ENCODE assay signal across 26 mouse cellular contexts in genomic region chr4:99945011-99945410, GRCm38 (mm10).
"Had no signal": no experiment of that assay in that cellular context is flagged by ENCODE, and none has a peak within 500 bp of the region (broad histone marks: within the 10 kb centered on the region; RNA-seq: fewer than 3 reads in every experiment).

No protein-coding gene starts in this region.

- H3K27ac ChIP-seq: heart, embryonic 10.5 days; heart, embryonic 13.5 days; heart, embryonic 15.5 days; hindbrain, embryonic 12.5 days; hindbrain, embryonic 14.5 days; kidney, embryonic 15.5 days; kidney, postnatal 0 days; limb, embryonic 13.5 days; limb, embryonic 15.5 days; liver, embryonic 12.5 days; liver, embryonic 14.5 days had no signal

- DNase-seq: gastrocnemius, postnatal 10 days; gastrocnemius, postnatal 25 days; heart, adult 18-20 months; heart, postnatal 14 days; heart, postnatal 36 days; kidney, adult 11 months; kidney, adult 2 months; kidney, adult 9 months; kidney, postnatal 14 days; kidney, postnatal 36 days; layer of hippocampus, adult 9-11 months; layer of hippocampus, postnatal 36 days; left cerebral cortex, postnatal 4 days had no signal

- ATAC-seq: hindbrain, embryonic 16.5 days; intestine, embryonic 16.5 days; liver, embryonic 12.5 days had no signal

- H3K4me3 ChIP-seq: heart, embryonic 10.5 days; heart, embryonic 13.5 days; heart, embryonic 15.5 days; hindbrain, embryonic 12.5 days; kidney, embryonic 15.5 days; limb, embryonic 13.5 days; limb, embryonic 15.5 days; liver, embryonic 12.5 days had no signal
